Mouse (Mus musculus) spleen, postnatal 10 days (tissue): Measurements from ENCODE around the gene Rrp1b.
"Not testable (repeated sequence)": the region's sequence is repeated elsewhere in the genome, so short reads cannot be mapped to it uniquely, and the experiment has no call there.

Experiments
- DNase-seq, 2 experiments: peaks; one replicate each; pipeline ENCODE4 v3.0.0; 2021 to 2022; ENCODE audit warnings: low spot score in 2 of 2

The Rrp1b gene

GRCm38 (mm10) chr17:32031684-32032083 lies 4.2 kb upstream of the Rrp1b start:
- DNase-seq: no peak

DNA sequence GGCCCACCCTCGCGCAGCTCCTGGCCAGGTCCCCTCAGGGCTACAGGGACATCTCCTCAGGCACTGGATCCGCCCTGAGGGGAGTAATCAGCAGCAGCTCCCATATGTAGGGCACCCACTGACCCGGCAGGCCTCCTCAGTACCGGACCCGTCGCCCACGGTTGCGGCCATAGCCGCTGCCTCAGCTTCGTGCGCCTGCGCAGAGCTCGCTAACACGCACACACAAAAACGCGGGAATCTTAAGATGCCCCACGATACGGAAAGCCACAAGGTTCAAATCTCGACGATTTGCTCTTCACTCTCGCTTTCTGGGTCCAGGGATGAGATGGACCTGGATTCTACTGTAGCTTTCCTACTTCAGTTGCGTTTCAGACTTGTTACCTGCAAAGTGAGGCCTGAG lies 1.6 kb upstream of the Rrp1b start:
- no peak for DNase-seq

- DNase-seq: peak in 1 of 2 experiments; percentile 21
These were observed 874 bp downstream of the Rrp1b start for GRCm38 (mm10) chr17:32036509-32037438.

DNA sequence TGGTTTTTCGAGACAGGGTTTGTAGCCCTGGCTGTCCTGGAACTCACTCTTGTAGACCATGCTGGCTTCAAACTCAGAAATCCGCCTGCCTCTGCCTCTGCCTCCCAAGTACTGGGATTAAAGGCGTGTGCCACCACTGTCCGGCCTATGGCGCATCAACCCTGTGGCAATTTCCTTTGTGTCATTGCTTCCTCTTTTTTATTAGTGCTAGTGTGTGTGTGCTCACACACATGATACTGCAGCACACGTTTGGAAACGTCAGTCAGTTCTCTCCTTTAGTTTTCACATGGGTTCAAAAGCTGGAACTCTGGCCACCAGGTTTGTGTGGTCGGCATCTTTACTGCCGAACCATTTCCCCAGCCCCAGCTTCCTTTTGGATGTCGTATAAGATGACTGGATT lies 4.4 kb downstream of the Rrp1b start:
- DNase-seq: no peak

- DNase-seq: no peak
These were observed 10.6 kb downstream of the Rrp1b start for GRCm38 (mm10) chr17:32046541-32046940.

- DNase-seq: no peak
These were observed 12.5 kb downstream of the Rrp1b start for GRCm38 (mm10) chr17:32048351-32048750.

- DNase-seq: no peak
These were observed 14.0 kb downstream of the Rrp1b start for GRCm38 (mm10) chr17:32049914-32050313.

- DNase-seq: no peak
These were observed 14.7 kb downstream of the Rrp1b start for GRCm38 (mm10) chr17:32050609-32051008.

DNA sequence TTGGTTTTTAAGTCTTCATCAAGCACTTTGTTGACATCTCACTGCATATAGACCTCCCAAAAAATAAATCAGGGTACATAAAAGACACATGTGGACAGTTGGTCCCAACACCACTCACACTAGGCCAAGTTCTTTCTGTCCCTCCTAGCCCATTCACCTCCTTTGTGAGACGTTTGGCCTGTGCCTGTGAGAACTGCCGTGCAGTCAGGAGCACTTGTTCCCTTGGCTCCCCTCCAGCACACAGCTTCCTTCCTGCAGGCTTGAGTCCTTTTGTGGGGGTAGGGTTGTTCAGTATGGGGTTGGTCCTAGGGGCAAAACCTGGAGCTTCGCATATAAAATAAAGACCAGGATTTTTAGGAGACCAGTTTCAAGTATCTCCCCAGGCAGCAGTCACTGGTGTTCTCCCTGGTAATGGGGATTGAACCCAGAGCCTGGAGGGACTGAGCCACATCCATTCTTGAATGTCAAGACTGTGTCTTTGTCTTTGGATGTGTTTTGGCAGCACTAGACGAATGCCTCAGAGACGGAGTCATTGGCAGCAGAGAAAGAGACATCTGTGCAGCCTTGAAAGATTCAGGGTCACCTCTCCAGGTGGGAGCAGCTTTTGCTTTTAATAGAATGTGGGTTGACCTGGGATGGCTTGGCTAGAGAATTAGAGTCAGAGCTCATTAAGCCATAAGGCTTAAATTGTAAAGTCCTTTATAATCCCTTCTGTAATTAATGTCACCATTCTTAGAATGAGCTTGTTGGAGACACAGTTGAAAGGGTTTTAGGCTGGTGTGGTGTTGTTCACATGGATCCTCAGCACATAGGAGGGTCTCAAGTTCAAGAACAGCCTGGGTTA lies 16.6 kb downstream of the Rrp1b start:
- DNase-seq: no peak

DNA sequence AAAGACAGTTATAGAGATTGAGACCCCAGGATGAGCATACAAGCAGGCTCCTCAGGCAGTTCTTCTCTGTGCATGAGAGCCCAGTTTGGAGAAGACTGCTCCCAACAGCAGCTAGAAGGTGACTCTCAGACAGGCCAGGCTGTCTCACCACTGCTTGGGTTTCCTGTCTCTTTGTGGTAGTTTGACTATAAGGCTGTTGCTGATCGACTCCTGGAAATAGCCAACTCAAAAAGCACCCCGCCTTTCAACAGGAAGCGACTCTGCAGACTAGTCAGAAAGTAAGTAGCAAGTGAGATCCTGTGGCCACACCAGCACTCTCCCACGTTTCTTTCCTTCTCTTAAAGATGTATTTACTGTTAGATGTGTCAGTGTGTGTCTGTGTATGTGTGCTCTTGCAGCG lies 17.8 kb downstream of the Rrp1b start:
- no peak for DNase-seq

- no peak for DNase-seq
These were observed 21.9 kb downstream of the Rrp1b start for GRCm38 (mm10) chr17:32057843-32058242.

- DNase-seq: no peak
These were observed 23.2 kb downstream of the Rrp1b start for GRCm38 (mm10) chr17:32059084-32059483.

DNA sequence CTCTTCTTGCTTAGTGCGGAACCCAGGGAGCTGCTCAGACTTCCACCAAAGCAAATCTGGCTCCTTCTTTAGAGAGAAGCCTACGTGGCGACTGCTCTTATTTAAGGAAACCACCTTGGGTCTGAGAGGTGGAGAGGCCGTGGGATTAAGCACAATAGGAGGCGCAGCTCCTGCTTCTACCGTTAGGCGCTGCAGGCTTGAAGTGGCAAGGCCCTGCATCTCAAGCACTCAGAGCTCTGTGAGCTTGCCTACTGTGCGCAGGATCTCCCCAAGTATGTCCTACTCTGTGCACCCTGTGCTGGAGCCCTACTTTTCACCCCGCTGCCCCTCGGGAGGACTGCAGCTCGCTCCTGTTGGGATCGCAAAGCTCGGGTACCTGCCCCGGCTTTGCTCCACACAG lies 25.3 kb downstream of the Rrp1b start:
- no peak for DNase-seq

DNA sequence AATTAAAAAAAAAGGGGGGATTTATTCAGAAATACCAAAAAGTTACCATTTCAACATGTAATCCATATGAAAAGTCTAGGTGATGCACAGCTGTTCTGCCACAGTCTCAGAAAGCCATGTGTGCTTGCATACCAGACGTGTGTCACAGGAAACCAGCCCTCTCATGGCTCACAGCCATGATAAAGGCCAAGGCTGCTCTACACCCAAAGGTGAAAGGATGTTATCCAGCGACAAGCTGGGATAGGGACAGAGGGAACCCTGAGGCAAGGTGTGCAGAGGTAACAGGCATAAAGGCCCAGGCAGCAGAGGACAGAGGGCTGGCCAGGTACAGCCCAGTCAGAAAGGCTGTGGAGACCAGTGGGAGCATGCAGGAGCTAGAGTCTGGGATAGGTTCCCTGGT lies 27.8 kb downstream of the Rrp1b start:
- no peak for DNase-seq

GRCm38 (mm10) chr17:32064762-32065161 lies 28.9 kb downstream of the Rrp1b start:
- not testable (repeated sequence) for DNase-seq

DNA sequence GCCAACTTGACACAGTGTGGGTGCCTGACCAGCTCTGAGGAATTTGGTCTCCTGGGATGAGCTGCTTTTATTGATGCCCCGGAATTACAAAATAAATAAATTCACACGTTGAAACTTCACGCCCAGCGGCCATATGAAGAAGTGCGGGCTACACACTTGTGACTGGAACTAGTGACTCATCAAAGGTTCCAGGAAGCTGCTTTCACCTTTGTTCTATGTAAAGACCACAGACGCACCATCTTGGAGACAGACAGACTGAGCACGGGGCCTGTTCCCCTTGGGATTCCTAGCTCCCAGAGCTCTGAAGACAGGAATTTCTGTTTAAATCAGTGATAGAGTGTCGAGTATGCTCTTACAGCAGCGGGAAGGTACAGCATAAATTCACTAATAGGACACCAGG lies 31.6 kb downstream of the Rrp1b start:
- DNase-seq: no peak

DNA sequence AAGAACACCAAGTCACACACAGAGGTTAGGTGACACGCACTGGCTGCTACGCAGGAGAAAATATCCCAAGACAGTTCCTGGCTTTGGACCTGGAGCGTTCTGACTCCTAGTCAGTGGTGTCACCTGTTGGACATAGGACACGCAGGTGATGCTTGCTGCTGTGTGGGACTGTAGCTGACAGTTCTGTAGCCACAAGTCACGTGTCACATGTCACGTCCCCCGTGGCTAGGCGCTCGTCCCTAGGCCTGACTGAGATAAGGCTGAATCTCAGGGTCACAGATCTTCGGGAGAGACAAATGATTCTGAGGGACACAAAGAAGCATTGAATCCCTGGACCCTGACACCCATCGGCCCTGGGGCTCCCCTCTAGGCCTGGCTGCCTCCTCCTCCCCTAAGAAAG lies 32.5 kb downstream of the Rrp1b start:
- DNase-seq: no peak

DNA sequence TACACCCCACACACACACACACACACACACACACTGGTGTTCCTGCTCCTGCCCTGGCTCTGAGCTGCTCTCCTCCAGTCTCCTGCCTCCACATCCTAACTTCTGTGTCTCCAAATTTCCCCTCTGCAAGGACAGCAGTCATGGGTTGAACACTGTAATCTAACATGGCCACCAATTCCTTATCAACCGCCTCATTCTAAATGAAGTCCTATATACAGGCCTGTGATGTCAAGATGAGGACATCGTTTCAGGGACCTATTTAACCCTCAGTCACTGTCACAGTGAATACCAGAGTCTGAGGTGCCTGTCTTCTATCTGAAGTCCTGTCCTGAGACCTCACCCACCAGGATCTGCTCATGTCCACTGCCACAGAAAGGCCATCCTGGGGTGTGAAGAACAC lies 32.9 kb downstream of the Rrp1b start:
- DNase-seq: no peak

DNA sequence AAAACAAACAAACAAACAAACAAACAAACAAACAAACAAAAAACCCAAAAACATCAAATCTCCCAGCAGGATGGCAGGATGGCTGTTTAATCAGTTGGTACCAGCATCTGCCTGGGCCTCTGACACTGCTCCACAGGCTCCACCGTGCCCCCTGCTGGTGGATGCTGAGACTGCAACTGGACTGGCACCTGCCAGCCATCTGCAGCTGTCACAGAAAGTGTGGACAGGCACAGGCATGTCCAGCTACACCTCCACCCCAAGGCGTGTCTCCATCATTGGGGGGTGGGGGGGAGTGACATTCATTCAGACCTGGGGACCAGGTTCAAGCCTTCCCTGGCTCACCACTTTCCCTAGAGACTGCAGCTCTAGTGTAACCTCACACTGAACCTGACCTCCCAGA lies 37.5 kb downstream of the Rrp1b start:
- peak; percentile 92 to 93 for DNase-seq

DNA sequence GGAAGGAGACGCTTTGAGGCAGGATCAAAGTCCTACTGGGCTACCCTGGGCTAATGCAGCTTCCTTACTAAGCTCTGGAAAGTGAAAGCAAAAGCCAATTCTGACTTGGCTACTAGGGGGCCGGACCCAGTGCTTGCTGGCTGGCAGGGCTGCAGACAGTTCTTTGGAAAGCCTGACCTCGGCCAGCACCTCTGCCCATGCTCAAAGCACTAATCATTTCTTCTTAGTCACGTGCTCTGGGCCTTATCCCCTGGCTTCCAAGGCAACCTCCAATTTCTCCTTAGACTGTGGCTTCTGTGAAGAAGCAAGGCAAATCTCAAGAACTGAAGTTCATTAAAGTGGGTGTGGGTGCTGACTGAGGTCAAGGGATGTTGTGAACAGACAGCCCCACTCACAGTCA lies 38.8 kb downstream of the Rrp1b start:
- no peak for DNase-seq

GRCm38 (mm10) chr17:32075164-32075563 lies 39.3 kb downstream of the Rrp1b start:
- DNase-seq: peak; percentile 26 to 70

DNA sequence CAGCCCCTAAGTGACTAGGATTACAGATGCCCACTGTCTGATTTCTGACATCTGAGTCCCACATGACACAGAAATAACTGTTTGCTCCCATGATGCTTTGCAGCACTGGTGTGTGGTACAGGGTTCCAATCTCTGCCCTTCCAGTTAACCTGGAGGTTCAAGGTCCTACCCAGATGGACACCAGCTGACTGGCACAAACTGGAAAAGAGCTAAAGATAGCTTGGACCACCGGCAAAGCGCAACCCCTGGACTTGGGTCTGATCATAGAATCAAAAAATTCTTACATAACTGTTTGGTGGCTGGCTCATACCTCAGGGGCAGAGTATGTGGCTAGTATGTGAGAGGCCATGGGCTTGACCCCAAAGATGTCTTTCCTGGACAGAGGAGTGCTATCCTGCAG lies 47.5 kb downstream of the Rrp1b start:
- no peak for DNase-seq

DNA sequence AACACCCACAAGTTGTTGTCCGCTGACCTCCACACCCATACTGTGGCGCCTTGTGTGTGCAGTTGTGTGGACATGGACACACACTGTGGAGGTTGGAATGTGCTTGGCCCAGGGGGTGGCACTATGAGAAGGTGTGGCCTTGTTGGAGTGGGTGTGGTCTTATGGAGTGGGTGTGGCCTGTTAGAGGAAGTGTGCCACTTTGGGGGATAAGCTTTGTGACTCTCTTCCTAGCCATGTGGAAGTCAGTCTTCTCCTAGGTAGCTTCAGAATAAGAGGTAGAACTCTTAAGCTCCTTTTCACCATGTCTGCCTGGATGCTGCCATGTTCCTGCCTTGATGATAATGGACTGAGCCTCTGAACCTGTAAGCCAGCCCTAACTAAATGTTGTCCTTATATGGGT lies 51.2 kb downstream of the Rrp1b start:
- DNase-seq: no peak
